Mouse (Mus musculus): ENCODE results near the gene Krt81.

DNA sequence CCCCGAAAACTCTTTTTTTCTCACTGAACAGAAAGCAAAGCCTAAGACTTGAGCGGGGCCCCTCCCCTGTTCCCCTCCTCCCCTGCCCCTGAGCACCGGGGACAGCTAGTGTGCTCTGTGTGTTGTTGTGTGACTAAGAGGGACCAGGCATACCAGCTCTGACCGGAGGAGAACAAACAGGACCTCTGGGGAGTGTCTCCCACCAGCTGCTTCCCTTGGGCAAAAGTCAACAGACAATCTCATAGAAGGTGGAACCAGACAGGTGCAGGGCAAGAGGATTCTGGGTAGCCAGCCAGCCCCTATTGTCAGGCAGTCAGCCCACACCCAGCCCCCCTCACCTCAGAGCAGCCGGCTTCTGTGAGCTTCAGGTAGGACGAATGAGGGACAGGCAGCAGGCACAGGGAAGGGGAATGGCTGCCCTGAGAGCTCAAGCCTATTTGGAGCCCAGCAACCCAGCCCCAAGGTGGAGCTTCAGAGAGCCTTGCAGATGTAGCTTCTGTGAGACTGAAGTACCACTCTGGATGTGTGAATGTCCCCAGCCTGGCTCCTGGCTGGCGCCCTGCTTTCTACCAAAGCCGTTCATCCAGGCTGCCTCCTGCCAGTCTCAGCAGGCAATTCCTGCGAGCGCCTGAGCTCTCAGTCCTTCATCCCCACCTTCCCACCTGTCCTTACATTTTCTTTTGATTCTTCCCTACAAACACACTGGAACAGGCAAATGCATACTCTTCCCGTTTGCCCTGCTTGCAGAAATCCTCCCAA lies 48.6 kb downstream of the Krt81 start:
- TF ChIP-seq CTCF (IDR thresholded peaks at IDR 0.05; ENCODE audit: borderline replicate concordance, insufficient read depth, low read depth, low read length): no peak
- no peak for TF ChIP-seq POLR2A (IDR thresholded peaks at IDR 0.05; ENCODE audit: borderline replicate concordance, insufficient read depth, low read length)

Measured in cerebellum, adult 2 months (tissue).